Mouse (Mus musculus) gastrocnemius, adult 8-10 months (tissue): ENCODE measurements around the gene Nyap2. TPM values are rescaled to one million over a fixed set of nuclear protein-coding genes. Genes with fewer than 3 reads are reported as not detected.
"Not testable (repeated sequence)": the region's sequence is repeated elsewhere in the genome, so short reads cannot be mapped to it uniquely, and the experiment has no call there.

Experiments used
- DNase-seq, 2 experiments: peaks; one replicate each; pipeline ENCODE4 v3.0.0; 2022; ENCODE audit warnings: low spot score in 2 of 2
- total RNA-seq, 4 experiments: library from RNA; stranded (reverse); gene quantifications; 2 replicates each; pipeline ENCODE4 v1.2.4; 2022

The Nyap2 gene
- total RNA-seq, 4 experiments from 2014 or later = not detected

GRCm38 (mm10) chr1:81179725-81180124, 103.0 kb downstream of the Nyap2 start:
- no peak for DNase-seq

GRCm38 (mm10) chr1:81180686-81181085, 103.9 kb downstream of the Nyap2 start:
- no peak for DNase-seq

- DNase-seq = no peak
Measured at GRCm38 (mm10) chr1:81209536-81209935, 132.8 kb downstream of the Nyap2 start.

GRCm38 (mm10) chr1:81211491-81211890, 134.7 kb downstream of the Nyap2 start:
- DNase-seq = no peak

GRCm38 (mm10) chr1:81219790-81220189, 143.0 kb downstream of the Nyap2 start:
- DNase-seq = no peak

- no peak for DNase-seq
Measured at GRCm38 (mm10) chr1:81231759-81232406, 155.1 kb downstream of the Nyap2 start.

- DNase-seq = not testable (repeated sequence)
Measured at GRCm38 (mm10) chr1:81232407-81232789, 155.6 kb downstream of the Nyap2 start.

- DNase-seq = no peak
Measured at GRCm38 (mm10) chr1:81248447-81249205, 171.9 kb downstream of the Nyap2 start.

- DNase-seq = no peak
Measured at GRCm38 (mm10) chr1:81250068-81250467, 173.3 kb downstream of the Nyap2 start.

- no peak for DNase-seq
Measured at GRCm38 (mm10) chr1:81266441-81266840, 189.7 kb downstream of the Nyap2 start.

- DNase-seq = no peak
Measured at GRCm38 (mm10) chr1:81280978-81281377, 204.2 kb downstream of the Nyap2 start.

- no peak for DNase-seq
Measured at GRCm38 (mm10) chr1:81285633-81286032, 208.9 kb downstream of the Nyap2 start.

GRCm38 (mm10) chr1:81287088-81287487, 210.3 kb downstream of the Nyap2 start:
- no peak for DNase-seq

GRCm38 (mm10) chr1:81300735-81301134, 224.0 kb downstream of the Nyap2 start:
- no peak for DNase-seq

- DNase-seq = no peak
Measured at GRCm38 (mm10) chr1:81301661-81302060, 224.9 kb downstream of the Nyap2 start.

GRCm38 (mm10) chr1:81303389-81303788, 226.6 kb downstream of the Nyap2 start:
- DNase-seq = no peak

GRCm38 (mm10) chr1:81307407-81307806, 230.7 kb downstream of the Nyap2 start:
- no peak for DNase-seq

GRCm38 (mm10) chr1:81307934-81308333, 231.2 kb downstream of the Nyap2 start:
- DNase-seq = no peak

GRCm38 (mm10) chr1:81310087-81310626, 233.4 kb downstream of the Nyap2 start:
- peak; percentile 11 to 21 for DNase-seq

GRCm38 (mm10) chr1:81316403-81316994, 239.7 kb downstream of the Nyap2 start:
- peak; percentile 38 for DNase-seq

GRCm38 (mm10) chr1:81316995-81317413, 240.3 kb downstream of the Nyap2 start:
- no peak for DNase-seq

GRCm38 (mm10) chr1:81387722-81388121, 311.0 kb downstream of the Nyap2 start:
- DNase-seq = no peak
